Mouse (Mus musculus): ENCODE measurements around the gene Il15ra. TPM values are rescaled to one million over a fixed set of nuclear protein-coding genes. Genes with fewer than 3 reads are reported as not detected.

Gene Il15ra
- polyA plus RNA-seq (2015; fragmentation: Nextera tagmentation; extraction: Ambion mirVana): 3.7 and 4.9 TPM in 2 replicates

GRCm38 (mm10) chr2:11705201-11706025 lies at the start of gene Il15ra:
Gene Il15ra, plus strand, starts transcription at chr2:11705290.
- peak within 1 kb of the TSS; percentile 60 for H3K9ac ChIP-seq (ENCODE audit: low read depth, low read length)
- H3K4me1 ChIP-seq (replicated peaks; ENCODE audit: control insufficient read depth, insufficient read depth, low read length): 0 out of 2 replicates have a peak, but pooled peaks cover 4% of the 10 kb centered on the region
- peak within 1 kb of the TSS; percentile 81 for H3K4me3 ChIP-seq (ENCODE audit: low read depth, low read length)
- H3K27me3 ChIP-seq (replicated peaks; ENCODE audit: control insufficient read depth, insufficient read depth, low read length): no peaks in the 10 kb centered on the region
- H3K9me3 ChIP-seq (ENCODE audit: control insufficient read depth): no peaks in the 10 kb centered on the region
- peak within 1 kb of the TSS; percentile 65 for H3K27ac ChIP-seq (ENCODE audit: low read depth, low read length)
- peak within 1 kb of the TSS; percentile 98 for H3K4me2 ChIP-seq (replicated peaks; ENCODE audit: low read depth)
- peak; percentile 4; the same call in 1 of the 2 replicates for TF ChIP-seq CTCF (IDR thresholded peaks at IDR 0.05; ENCODE audit: low read depth)
- H3K36me3 ChIP-seq (ENCODE audit: control insufficient read depth, insufficient read depth): no peaks in the 10 kb centered on the region
- WGBS: under 1% methylated on average over 37 of the region's 37 CpGs
- peak; percentile 83 for ATAC-seq

GRCm38 (mm10) chr2:11657581-11657980 lies 47.5 kb upstream of the Il15ra start:
- Histone ChIP-seq H3K4me1 (replicated peaks; ENCODE audit: control insufficient read depth, insufficient read depth, low read length) (no peaks in the 10 kb centered on the region), H3K9me3 (ENCODE audit: control insufficient read depth) (no peaks in the 10 kb centered on the region), H3K27me3 (replicated peaks; ENCODE audit: control insufficient read depth, insufficient read depth, low read length) (no peaks in the 10 kb centered on the region), H3K4me2 (replicated peaks; ENCODE audit: low read depth) (no peak overlapping the region), H3K36me3 (ENCODE audit: control insufficient read depth, insufficient read depth) (no peaks in the 10 kb centered on the region), H3K4me3 (ENCODE audit: low read depth, low read length) (no peak overlapping the region), H3K9ac (ENCODE audit: low read depth, low read length) (no peak overlapping the region), H3K27ac (ENCODE audit: low read depth, low read length) (no peak overlapping the region)
- 78% methylated on average over 2 of the region's 2 CpGs for WGBS
- no peak for ATAC-seq
- no peak for TF ChIP-seq CTCF (IDR thresholded peaks at IDR 0.05; ENCODE audit: low read depth)

- Histone ChIP-seq H3K9ac (ENCODE audit: low read depth, low read length) (no peak overlapping the region), H3K9me3 (ENCODE audit: control insufficient read depth) (no peaks in the 10 kb centered on the region), H3K27ac (ENCODE audit: low read depth, low read length) (no peak overlapping the region), H3K4me3 (ENCODE audit: low read depth, low read length) (no peak overlapping the region), H3K27me3 (replicated peaks; ENCODE audit: control insufficient read depth, insufficient read depth, low read length) (no peaks in the 10 kb centered on the region), H3K4me1 (replicated peaks; ENCODE audit: control insufficient read depth, insufficient read depth, low read length) (no peaks in the 10 kb centered on the region), H3K36me3 (ENCODE audit: control insufficient read depth, insufficient read depth) (no peaks in the 10 kb centered on the region), H3K4me2 (replicated peaks; ENCODE audit: low read depth) (no peak overlapping the region)
- no peak for TF ChIP-seq CTCF (IDR thresholded peaks at IDR 0.05; ENCODE audit: low read depth)
- ATAC-seq: no peak
- 13% methylated on average over 2 of the region's 2 CpGs for WGBS
Observed at GRCm38 (mm10) chr2:11659263-11659662, 45.8 kb upstream of the Il15ra start.

- Histone ChIP-seq H3K9me3 (ENCODE audit: control insufficient read depth) (no peaks in the 10 kb centered on the region), H3K4me1 (replicated peaks; ENCODE audit: control insufficient read depth, insufficient read depth, low read length) (no peaks in the 10 kb centered on the region), H3K9ac (ENCODE audit: low read depth, low read length) (no peak overlapping the region), H3K27ac (ENCODE audit: low read depth, low read length) (no peak overlapping the region), H3K4me2 (replicated peaks; ENCODE audit: low read depth) (no peak overlapping the region), H3K36me3 (ENCODE audit: control insufficient read depth, insufficient read depth) (no peaks in the 10 kb centered on the region), H3K4me3 (ENCODE audit: low read depth, low read length) (no peak overlapping the region), H3K27me3 (replicated peaks; ENCODE audit: control insufficient read depth, insufficient read depth, low read length) (no peaks in the 10 kb centered on the region)
- WGBS: 85% methylated on average over 6 of the region's 6 CpGs
- ATAC-seq: no peak
- no peak for TF ChIP-seq CTCF (IDR thresholded peaks at IDR 0.05; ENCODE audit: low read depth)
Observed at GRCm38 (mm10) chr2:11662143-11662906, 42.8 kb upstream of the Il15ra start.

- Histone ChIP-seq H3K4me1 (replicated peaks; ENCODE audit: control insufficient read depth, insufficient read depth, low read length) (no peaks in the 10 kb centered on the region), H3K4me2 (replicated peaks; ENCODE audit: low read depth) (no peak overlapping the region), H3K27me3 (replicated peaks; ENCODE audit: control insufficient read depth, insufficient read depth, low read length) (no peaks in the 10 kb centered on the region), H3K4me3 (ENCODE audit: low read depth, low read length) (no peak overlapping the region), H3K9ac (ENCODE audit: low read depth, low read length) (no peak overlapping the region), H3K36me3 (ENCODE audit: control insufficient read depth, insufficient read depth) (no peaks in the 10 kb centered on the region), H3K27ac (ENCODE audit: low read depth, low read length) (no peak overlapping the region), H3K9me3 (ENCODE audit: control insufficient read depth) (no peaks in the 10 kb centered on the region)
- no peak for TF ChIP-seq CTCF (IDR thresholded peaks at IDR 0.05; ENCODE audit: low read depth)
- ATAC-seq: no peak
- WGBS: 97% methylated on average over 1 of the region's 1 CpGs
Observed at GRCm38 (mm10) chr2:11662907-11663230, 42.2 kb upstream of the Il15ra start.

- Histone ChIP-seq H3K9ac (ENCODE audit: low read depth, low read length) (no peak overlapping the region), H3K4me1 (replicated peaks; ENCODE audit: control insufficient read depth, insufficient read depth, low read length) (no peaks in the 10 kb centered on the region), H3K36me3 (ENCODE audit: control insufficient read depth, insufficient read depth) (no peaks in the 10 kb centered on the region), H3K4me3 (ENCODE audit: low read depth, low read length) (no peak overlapping the region), H3K27ac (ENCODE audit: low read depth, low read length) (no peak overlapping the region), H3K9me3 (ENCODE audit: control insufficient read depth) (no peaks in the 10 kb centered on the region), H3K27me3 (replicated peaks; ENCODE audit: control insufficient read depth, insufficient read depth, low read length) (no peaks in the 10 kb centered on the region), H3K4me2 (replicated peaks; ENCODE audit: low read depth) (peak overlapping the region; percentile 50)
- ATAC-seq: peak; percentile 63
- WGBS: 4% methylated on average over 10 of the region's 10 CpGs
- peak; percentile 93 for TF ChIP-seq CTCF (IDR thresholded peaks at IDR 0.05; ENCODE audit: low read depth)
Observed at GRCm38 (mm10) chr2:11663961-11664360, 41.1 kb upstream of the Il15ra start.
